Mouse (Mus musculus): Measurements from ENCODE around the gene Apod. TPM values are rescaled to one million over a fixed set of nuclear protein-coding genes. Genes with fewer than 3 reads are reported as not detected.

Apod gene
- total and polyA plus RNA-seq, 3 experiments: 0.17 TPM; not detected in 2

GRCm38 (mm10) chr16:31297113-31297512 is 17.5 kb downstream of the Apod start:
- H3K9ac ChIP-seq (ENCODE audit: insufficient read depth, low read depth): no peak overlapping the region
- H3K27me3 ChIP-seq (replicated peaks): no peaks in the 10 kb centered on the region
- TF ChIP-seq ELF1 (IDR thresholded peaks at IDR 0.05; ENCODE audit: low read depth, low read length) (peak; percentile 77), ETS1 (conservative IDR thresholded peaks at IDR 0.05; ENCODE audit: low read depth, low read length) (no peak)
- H3K27ac ChIP-seq (ENCODE audit: insufficient read depth, low read depth): no peak overlapping the region
- in situ Hi-C loops (cut with MboI; ENCODE audit: low pct_ligation_motif_present, low pct_unique_long_range_greater_than_20kb, low sequenced_read_pairs) (no loop called here), dilution Hi-C loops (cut with MboI; ENCODE audit: extremely low pct_ligation_motif_present, extremely low pct_unique_long_range_greater_than_20kb, low sequenced_read_pairs) (no loop called here)
- peaks cover 4 to 14% of the 10 kb centered on the region in 2 experiments for H3K4me1 ChIP-seq (ENCODE audit: control insufficient read depth in 1 of 2, insufficient read depth in 2 of 2)
- DNase-seq (ENCODE audit: extremely low read depth): no peak
- H3K4me3 ChIP-seq (replicated peaks in 1 of 3; ENCODE audit: low read depth in 2 of 3, low read length in 2 of 3, poor library complexity in 1 of 3): no peak overlapping the region
- H3K9me3 ChIP-seq (replicated peaks; ENCODE audit: low read length): no peaks in the 10 kb centered on the region
- no peaks in the 10 kb centered on the region for H3K79me2 ChIP-seq (replicated peaks; ENCODE audit: control insufficient read depth, extremely low read depth, insufficient read depth, poor library complexity, severe bottlenecking)
- no peak overlapping the region; the same call in 1 of the 2 replicates for H3K4me2 ChIP-seq (ENCODE audit: insufficient read depth, low read depth, poor library complexity, severe bottlenecking)
- no peaks in the 10 kb centered on the region for H3K36me3 ChIP-seq (replicated peaks in 1 of 2; ENCODE audit: control insufficient read depth in 1 of 2, insufficient read depth in 1 of 2, low read length in 1 of 2)

- Histone ChIP-seq H3K79me2 (replicated peaks; ENCODE audit: control insufficient read depth, extremely low read depth, insufficient read depth, poor library complexity, severe bottlenecking) (no peaks in the 10 kb centered on the region), H3K27ac (ENCODE audit: insufficient read depth, low read depth) (no peak overlapping the region), H3K4me2 (ENCODE audit: insufficient read depth, low read depth, poor library complexity, severe bottlenecking) (no peak overlapping the region), H3K36me3 (replicated peaks in 1 of 2; ENCODE audit: control insufficient read depth in 1 of 2, insufficient read depth in 1 of 2, low read length in 1 of 2) (no peaks in the 10 kb centered on the region), H3K9me3 (replicated peaks; ENCODE audit: low read length) (no peaks in the 10 kb centered on the region), H3K4me3 (replicated peaks in 1 of 3; ENCODE audit: low read depth in 2 of 3, low read length in 2 of 3, poor library complexity in 1 of 3) (no peak overlapping the region), H3K4me1 (ENCODE audit: control insufficient read depth in 1 of 2, insufficient read depth in 2 of 2) (peaks cover 4 to 10% of the 10 kb centered on the region in 2 experiments; a peak in 3 of 4 replicates), H3K9ac (ENCODE audit: insufficient read depth, low read depth) (no peak overlapping the region), H3K27me3 (replicated peaks) (no peaks in the 10 kb centered on the region)
- dilution Hi-C loops (cut with MboI; ENCODE audit: extremely low pct_ligation_motif_present, extremely low pct_unique_long_range_greater_than_20kb, low sequenced_read_pairs): no loop called here
- TF ChIP-seq ELF1 (IDR thresholded peaks at IDR 0.05; ENCODE audit: low read depth, low read length): no peak
- no peak for TF ChIP-seq RCOR1 (conservative IDR thresholded peaks at IDR 0.05; ENCODE audit: low read depth, low read length)
- no peak for TF ChIP-seq POLR2AphosphoS2 (IDR thresholded peaks at IDR 0.05; ENCODE audit: low read depth, low read length)
- TF ChIP-seq MAFK (IDR thresholded peaks at IDR 0.05; ENCODE audit: insufficient replicate concordance, low read length): no peak
- TF ChIP-seq USF1 (IDR thresholded peaks at IDR 0.05; ENCODE audit: low read depth, low read length): no peak
- no peak for TF ChIP-seq CHD1 (IDR thresholded peaks at IDR 0.05; ENCODE audit: low read depth, low read length)
- peak; percentile 24; the same call in 1 of the 2 replicates for TF ChIP-seq EP300 (IDR thresholded peaks at IDR 0.05; ENCODE audit: low read length)
- DNase-seq (ENCODE audit: extremely low read depth): no peak
- in situ Hi-C loops (cut with MboI; ENCODE audit: low pct_ligation_motif_present, low pct_unique_long_range_greater_than_20kb, low sequenced_read_pairs): no loop called here
These were observed 20.8 kb downstream of the Apod start for GRCm38 (mm10) chr16:31293761-31294160.

- Histone ChIP-seq H3K79me2 (replicated peaks; ENCODE audit: control insufficient read depth, extremely low read depth, insufficient read depth, poor library complexity, severe bottlenecking) (no peaks in the 10 kb centered on the region), H3K4me3 (replicated peaks in 1 of 3; ENCODE audit: low read depth in 2 of 3, low read length in 2 of 3, poor library complexity in 1 of 3) (no peak overlapping the region), H3K4me1 (ENCODE audit: control insufficient read depth in 1 of 2, insufficient read depth in 2 of 2) (peaks cover 2 to 10% of the 10 kb centered on the region in 2 experiments; a peak in 3 of 4 replicates), H3K9ac (ENCODE audit: insufficient read depth, low read depth) (no peak overlapping the region), H3K9me3 (replicated peaks; ENCODE audit: low read length) (no peaks in the 10 kb centered on the region), H3K36me3 (replicated peaks in 1 of 2; ENCODE audit: control insufficient read depth in 1 of 2, insufficient read depth in 1 of 2, low read length in 1 of 2) (no peaks in the 10 kb centered on the region), H3K27me3 (replicated peaks) (no peaks in the 10 kb centered on the region), H3K27ac (ENCODE audit: insufficient read depth, low read depth) (no peak overlapping the region), H3K4me2 (ENCODE audit: insufficient read depth, low read depth, poor library complexity, severe bottlenecking) (no peak overlapping the region)
- no peak for DNase-seq (ENCODE audit: extremely low read depth)
- dilution Hi-C loops (cut with MboI; ENCODE audit: extremely low pct_ligation_motif_present, extremely low pct_unique_long_range_greater_than_20kb, low sequenced_read_pairs): no loop called here
- TF ChIP-seq MAX (IDR thresholded peaks at IDR 0.05; ENCODE audit: low read length) (no peak), MAFK (IDR thresholded peaks at IDR 0.05; ENCODE audit: insufficient replicate concordance, low read length) (no peak), GABPA (IDR thresholded peaks at IDR 0.05; ENCODE audit: insufficient replicate concordance, low read depth, low read length) (no peak), ETS1 (conservative IDR thresholded peaks at IDR 0.05; ENCODE audit: low read depth, low read length) (no peak), CHD2 (IDR thresholded peaks at IDR 0.05; ENCODE audit: low read length) (no peak), EP300 (IDR thresholded peaks at IDR 0.05; ENCODE audit: low read length) (no peak), ZC3H11A (IDR thresholded peaks at IDR 0.05; ENCODE audit: low read depth, low read length) (no peak), HCFC1 (IDR thresholded peaks at IDR 0.05; ENCODE audit: low read depth, low read length) (no peak), ELF1 (IDR thresholded peaks at IDR 0.05; ENCODE audit: low read depth, low read length) (no peak), TBP (conservative IDR thresholded peaks at IDR 0.05; ENCODE audit: low read depth, low read length) (no peak), E2F4 (IDR thresholded peaks at IDR 0.05; ENCODE audit: insufficient replicate concordance, low read depth, low read length) (no peak), MEF2A (IDR thresholded peaks at IDR 0.05; ENCODE audit: borderline replicate concordance, low read depth, low read length) (no peak), RCOR1 (conservative IDR thresholded peaks at IDR 0.05; ENCODE audit: low read depth, low read length) (no peak), ZMIZ1 (IDR thresholded peaks at IDR 0.05; ENCODE audit: low read depth, low read length) (no peak), PAX5 (IDR thresholded peaks at IDR 0.05; ENCODE audit: low read length) (no peak)
- in situ Hi-C loops (cut with MboI; ENCODE audit: low pct_ligation_motif_present, low pct_unique_long_range_greater_than_20kb, low sequenced_read_pairs): no loop called here
These were observed 23.8 kb downstream of the Apod start for GRCm38 (mm10) chr16:31290751-31291365.
